Mouse (Mus musculus): Measurements from ENCODE around the gene Keg1. TPM values are rescaled to one million over a fixed set of nuclear protein-coding genes. Genes with fewer than 3 reads are reported as not detected.

The Keg1 gene
- not detected for total RNA-seq (2023)

GRCm38 (mm10) chr19:12695590-12695989 is at the start of gene Keg1:
TSS of gene Keg1 (plus strand) at chr19:12695786.

GRCm38 (mm10) chr19:12670139-12670538 is 25.4 kb upstream of the Keg1 start, which contains the start of gene Olfr1442:
TSS of gene Olfr1442 (plus strand) at chr19:12670439.

GRCm38 (mm10) chr19:12677812-12678211 is 17.8 kb upstream of the Keg1 start, which contains the start of gene Olfr1443:
TSS of gene Olfr1443 (plus strand) at chr19:12678112.

GRCm38 (mm10) chr19:12765308-12765707 is 69.7 kb downstream of the Keg1 start, which contains the start of gene Cntf:
TSS of gene Cntf (minus strand) at chr19:12765632.

Other genes with a start within 250 kb of the Keg1 start
- gene Mpeg1, start 235.0 kb upstream of the Keg1 start, total RNA-seq (2023): 18.6 TPM
- 10.3 TPM for gene Dtx4, start 194.3 kb upstream of the Keg1 start, total RNA-seq (2023)
- gene Fam111a, start 150.0 kb upstream of the Keg1 start, total RNA-seq (2023): 13.8 TPM
- gene Gm4952, start 95.8 kb upstream of the Keg1 start, total RNA-seq (2023): not detected
- gene Glyat, start 62.5 kb upstream of the Keg1 start, total RNA-seq (2023): not detected
- gene Olfr1442, start 25.3 kb upstream of the Keg1 start, total RNA-seq (2023): not detected
- not detected for gene Olfr1443, start 17.7 kb upstream of the Keg1 start, total RNA-seq (2023)
- 4.5 TPM for gene Cntf, start 69.8 kb downstream of the Keg1 start, total RNA-seq (2023)
- gene Zfp91, start 100.3 kb downstream of the Keg1 start, total RNA-seq (2023): 81.9 TPM
- gene Lpxn, start 100.4 kb downstream of the Keg1 start, total RNA-seq (2023): 30.4 TPM
- gene Gm5244, start 150.9 kb downstream of the Keg1 start, total RNA-seq (2023): not detected
- not detected for gene Olfr1444, start 161.5 kb downstream of the Keg1 start, total RNA-seq (2023)
- gene Olfr1445, start 188.1 kb downstream of the Keg1 start, total RNA-seq (2023): not detected
- not detected for gene Olfr1446, start 197.7 kb downstream of the Keg1 start, total RNA-seq (2023)
- gene Olfr1447, start 208.0 kb downstream of the Keg1 start, total RNA-seq (2023): not detected
- gene Olfr1448, start 228.6 kb downstream of the Keg1 start, total RNA-seq (2023): not detected
- gene Olfr1449, start 235.1 kb downstream of the Keg1 start, total RNA-seq (2023): not detected

All from CD4-positive naive resting alpha-beta T cell, adult 76 days (primary cell).